Mouse (Mus musculus) lung, adult 2 months (tissue): ENCODE measurements around the gene Fam47c. TPM values are rescaled to one million over a fixed set of nuclear protein-coding genes. Genes with fewer than 3 reads are reported as not detected.

Experiments used
- DNase-seq: peaks from one replicate; pipeline ENCODE4 v3.0.0; 2022
- H3K4me1 ChIP-seq: fragments of 200-500 bp; 2 replicates; pipeline ENCODE4 v1.6.1; 2011; ENCODE audit warnings: low read length; ENCODE audit not compliant: control insufficient read depth, insufficient read depth
- H3K4me3 ChIP-seq: fragments of 200-500 bp; replicated peaks from 2 replicates; pipeline ENCODE3; 2011; ENCODE audit warnings: low read depth, mild to moderate bottlenecking, control low read depth, low read length; ENCODE audit errors: extremely low read depth
- CTCF ChIP-seq: fragments of 200-500 bp; IDR thresholded peaks from 2 replicates; pipeline ENCODE4 v1.5.1; 2011; ENCODE audit warnings: mild to moderate bottlenecking, low read length, control low read depth; ENCODE audit not compliant: insufficient read depth
- POLR2A ChIP-seq: fragments of 200-500 bp; IDR thresholded peaks from 2 replicates; pipeline ENCODE4 v1.6.1; 2011; ENCODE audit warnings: low read depth, mild to moderate bottlenecking, control low read depth, low read length, borderline replicate concordance; ENCODE audit errors: extremely low read depth
- WGBS: fragments of 180-500 bp; shearing (Covaris S2); methylation state at CpG from one replicate; pipeline ENCODE4 v1.1.7; 2018; 5-methylcytosine and 5-hydroxymethylcytosine counted together
- polyA plus RNA-seq: library from polyadenylated mRNA; depleted of rRNA; stranded (reverse); fragments of >200 nt; gene quantifications from 2 replicates; pipeline ENCODE4 v1.2.3, GENCODE M21; 2012; rRNA removed

The Fam47c gene
- polyA plus RNA-seq, result not detected in 2 replicates

GRCm38 (mm10) chrX:78737463-78737862 is at the start of gene Fam47c:
Gene Fam47c, plus strand, starts transcription at chrX:78737763.
- TF ChIP-seq CTCF, result no peak
- TF ChIP-seq POLR2A, result no peak
- 92% methylated on average over 3 of the region's 3 CpGs for WGBS

GRCm38 (mm10) chrX:78769408-78769807 is 31.8 kb downstream of the Fam47c start:
- Histone ChIP-seq H3K4me1 (no peaks in the 10 kb centered on the region), H3K4me3 (no peak overlapping the region)
- no peak for TF ChIP-seq CTCF
- no peak for TF ChIP-seq POLR2A
- DNase-seq, result no peak
- WGBS, result 44% methylated on average over 2 of the region's 2 CpGs

More at GRCm38 (mm10) chrX:78737463-78737862, at the start of gene Fam47c:
- Histone ChIP-seq H3K4me1 (no peaks in the 10 kb centered on the region), H3K4me3 (no peak within 1 kb of the TSS)
- DNase-seq, result no peak

DNA sequence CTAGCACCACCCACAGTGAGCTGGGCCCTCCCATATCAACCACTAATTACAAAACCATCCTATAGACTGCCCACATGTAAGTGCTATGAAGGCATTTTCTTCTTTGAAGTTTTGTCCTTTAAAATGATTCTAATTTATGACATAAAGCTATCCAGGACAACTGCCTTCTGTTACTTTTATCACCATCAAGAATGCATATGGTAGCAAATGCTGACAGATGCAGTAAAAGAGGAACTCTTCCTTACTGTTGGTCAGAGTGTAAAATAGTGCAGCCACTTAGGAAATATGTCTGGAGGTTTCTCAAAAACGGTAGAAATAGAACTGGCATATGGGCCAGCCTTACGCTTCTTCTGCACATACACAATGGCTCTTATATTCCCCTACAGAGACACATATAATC is 39.5 kb downstream of the Fam47c start:
- no peaks in the 10 kb centered on the region for H3K4me1 ChIP-seq
- 69% methylated on average over 2 of the region's 2 CpGs for WGBS
- TF ChIP-seq CTCF, result no peak
- no peak for TF ChIP-seq POLR2A
- DNase-seq, result no peak
- H3K4me3 ChIP-seq, result no peak overlapping the region

Other genes starting within 250 kb of the Fam47c start
- gene Prrg1, start 153.9 kb upstream of the Fam47c start, polyA plus RNA-seq, result 2.1 and 3.8 TPM in 2 replicates